Mouse (Mus musculus) thymus, postnatal 4 days (tissue): ENCODE results near the gene Lpo.
A peak's percentile ranks its signal among the peaks of the same experiment; 100 is the strongest.

Experiments
- DNase-seq: peaks from one replicate; pipeline ENCODE4 v3.0.0; 2021

Gene Lpo

GRCm38 (mm10) chr11:87758161-87758911 lies 69.8 kb downstream of the Lpo start:
- peak; percentile 56 for DNase-seq

- peak; percentile 72 for DNase-seq
Measured at GRCm38 (mm10) chr11:87757001-87757954, 70.8 kb downstream of the Lpo start.
